Mouse (Mus musculus) lung, postnatal 36 days (tissue): ENCODE data around the gene Abhd12b.

Experiments used
- DNase-seq: peaks from one replicate; pipeline ENCODE4 v3.0.0; 2022; ENCODE audit warnings: mixed read lengths

Gene Abhd12b

GRCm38 (mm10) chr12:70153842-70154241 is at the start of gene Abhd12b:
Gene Abhd12b, plus strand, starts transcription at chr12:70154142.
- DNase-seq: no peak

- no peak for DNase-seq
Measured at GRCm38 (mm10) chr12:70104199-70104598, 49.7 kb upstream of the Abhd12b start.

- no peak for DNase-seq
Measured at GRCm38 (mm10) chr12:70104776-70105420, 49.0 kb upstream of the Abhd12b start.

GRCm38 (mm10) chr12:70105885-70106284 is 48.1 kb upstream of the Abhd12b start:
- no peak for DNase-seq

- no peak for DNase-seq
Measured at GRCm38 (mm10) chr12:70106508-70106907, 47.4 kb upstream of the Abhd12b start.

GRCm38 (mm10) chr12:70108104-70108503 is 45.8 kb upstream of the Abhd12b start:
- no peak for DNase-seq

- peak; percentile 58 for DNase-seq
Measured at GRCm38 (mm10) chr12:70109921-70110320, 44.0 kb upstream of the Abhd12b start.

GRCm38 (mm10) chr12:70110375-70111116 is 43.4 kb upstream of the Abhd12b start:
- DNase-seq: no peak

- no peak for DNase-seq
Measured at GRCm38 (mm10) chr12:70111117-70111366, 42.9 kb upstream of the Abhd12b start.

GRCm38 (mm10) chr12:70111367-70112089 is 42.4 kb upstream of the Abhd12b start:
- peak; percentile 82 for DNase-seq

- no peak for DNase-seq
Measured at GRCm38 (mm10) chr12:70112090-70112383, 41.9 kb upstream of the Abhd12b start.

GRCm38 (mm10) chr12:70113351-70113750 is 40.6 kb upstream of the Abhd12b start, which contains the start of gene Nin:
Gene Nin, minus strand, starts transcription at chr12:70113717.
- DNase-seq: no peak

- DNase-seq: no peak
Measured at GRCm38 (mm10) chr12:70117146-70117545, 36.8 kb upstream of the Abhd12b start.

GRCm38 (mm10) chr12:70118721-70119345 is 35.1 kb upstream of the Abhd12b start:
- DNase-seq: no peak

- DNase-seq: no peak
Measured at GRCm38 (mm10) chr12:70119552-70119951, 34.4 kb upstream of the Abhd12b start.

- DNase-seq: no peak
Measured at GRCm38 (mm10) chr12:70126626-70127025, 27.3 kb upstream of the Abhd12b start.

GRCm38 (mm10) chr12:70129105-70129504 is 24.8 kb upstream of the Abhd12b start:
- DNase-seq: peak; percentile 59

GRCm38 (mm10) chr12:70131042-70131675 is 22.8 kb upstream of the Abhd12b start:
- DNase-seq: no peak

GRCm38 (mm10) chr12:70134627-70135235 is 19.2 kb upstream of the Abhd12b start:
- DNase-seq: peak; percentile 51

GRCm38 (mm10) chr12:70136185-70136756 is 17.7 kb upstream of the Abhd12b start:
- DNase-seq: peak; percentile 75

GRCm38 (mm10) chr12:70137095-70137494 is 16.8 kb upstream of the Abhd12b start:
- DNase-seq: no peak

- DNase-seq: peak; percentile 45
Measured at GRCm38 (mm10) chr12:70137626-70138025, 16.3 kb upstream of the Abhd12b start.
